Mouse (Mus musculus) liver, embryonic 13.5 days (tissue): Measurements from ENCODE around the gene Gm4353. TPM values are rescaled to one million over a fixed set of nuclear protein-coding genes. Genes with fewer than 3 reads are reported as not detected.

Experiments
- polyA plus RNA-seq: library from polyadenylated mRNA; unstranded; fragments of >200 nt; fragmentation: Nextera tagmentation; extraction: Ambion mirVana; gene quantifications from 2 replicates; pipeline ENCODE4 v1.2.1, GENCODE M21; 2015

Gm4353 gene
- polyA plus RNA-seq, 1 experiment from 2014 or later = 0.62 TPM

Other genes with a start within 250 kb of the Gm4353 start
- gene Sox6, start 45.8 kb downstream of the Gm4353 start, polyA plus RNA-seq = 62.9 and 71.9 TPM in 2 replicates
- gene 1110004F10Rik, start 45.2 kb downstream of the Gm4353 start, polyA plus RNA-seq = 144 and 162 TPM in 2 replicates
- 2.5 and 3.5 TPM in 2 replicates for gene Plekha7, start 223.7 kb upstream of the Gm4353 start, polyA plus RNA-seq
- 640 and 679 TPM in 2 replicates for gene Rps13, start 249.6 kb upstream of the Gm4353 start, polyA plus RNA-seq